Mouse (Mus musculus) retina, adult 2 months (tissue): Measurements from ENCODE around the gene Impg2.

Experiments
- DNase-seq: peaks from one replicate; pipeline ENCODE4 v3.0.0-alpha.2; 2012; ENCODE audit warnings: low read depth, low spot score

The Impg2 gene

DNA sequence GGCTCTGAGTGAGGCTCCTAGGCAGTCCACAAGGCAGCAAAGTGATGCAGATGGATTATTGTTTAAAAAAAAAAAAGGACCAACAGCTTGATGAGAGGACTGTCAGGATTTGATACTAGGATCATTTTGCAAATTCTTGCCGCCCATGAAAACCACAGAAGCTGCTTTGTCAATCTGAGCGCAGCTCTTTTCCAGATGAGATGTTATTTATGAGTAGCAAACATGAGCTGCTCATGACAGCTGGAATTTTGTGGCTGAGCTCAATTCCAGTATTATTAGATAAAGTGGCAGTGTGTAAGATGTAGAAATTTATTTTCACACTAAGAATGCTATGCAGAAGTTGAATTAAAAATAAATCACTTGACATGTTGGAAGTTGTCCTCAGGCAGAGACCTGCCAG is 94.7 kb downstream of the Impg2 start:
- DNase-seq, result no peak

DNA sequence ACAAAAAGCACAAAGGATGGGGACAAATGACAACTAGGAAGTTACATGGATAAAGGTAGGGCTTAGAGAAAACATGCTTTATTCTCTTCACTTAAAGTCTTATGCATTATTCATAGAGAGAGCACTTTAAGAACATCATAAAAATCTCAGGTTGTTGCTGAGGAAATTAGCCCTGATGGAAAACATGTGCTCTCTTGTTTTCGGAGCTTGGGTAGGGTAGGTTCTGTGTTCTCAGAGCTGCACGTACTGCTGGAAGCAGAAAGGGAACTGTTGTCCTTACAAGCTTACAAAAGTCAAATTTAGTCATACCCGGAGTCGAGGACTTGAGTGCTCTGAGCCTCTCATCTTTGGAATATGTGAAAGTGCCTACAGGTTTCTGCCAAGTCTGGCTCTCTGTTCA is 98.9 kb downstream of the Impg2 start:
- no peak for DNase-seq

DNA sequence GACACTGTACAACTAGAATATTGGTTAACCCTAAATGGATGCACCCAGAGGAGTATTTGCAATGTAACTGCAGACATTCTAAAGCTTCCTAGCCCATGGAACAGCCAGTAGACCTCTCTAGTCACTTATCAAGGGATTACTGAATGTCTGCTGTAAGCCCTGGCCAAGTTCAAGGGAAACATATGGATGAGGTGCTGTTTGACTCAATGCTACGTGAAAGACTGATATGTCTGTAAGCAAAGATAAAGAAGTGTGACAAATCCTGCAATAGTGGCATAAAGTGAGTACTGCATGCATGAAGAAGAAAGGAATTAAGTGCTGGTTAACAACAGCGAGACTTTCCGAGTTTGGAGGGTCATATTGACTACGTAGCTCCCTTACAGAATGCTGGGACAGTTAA is 100.1 kb downstream of the Impg2 start:
- DNase-seq, result no peak

GRCm38 (mm10) chr16:56307575-56307974 is 103.5 kb downstream of the Impg2 start:
- DNase-seq, result no peak

DNA sequence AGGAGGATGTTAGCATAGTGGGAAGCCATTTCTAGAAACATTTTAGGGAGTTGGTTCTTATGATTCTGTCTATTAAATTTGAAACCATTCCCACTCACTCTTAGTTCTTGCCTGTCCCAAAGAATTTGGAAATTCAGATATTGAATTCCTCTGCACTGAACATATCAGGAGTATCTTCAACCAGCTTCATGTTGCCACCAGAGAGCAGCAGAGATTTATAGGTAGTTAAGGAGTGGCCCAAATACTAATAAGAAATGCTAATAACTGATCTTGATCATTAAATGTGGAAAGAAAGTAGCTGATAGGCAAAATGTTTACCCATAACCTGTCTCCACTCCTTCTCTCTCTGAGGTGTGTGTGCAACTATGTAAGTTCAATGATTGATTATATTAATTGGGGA is 107.2 kb downstream of the Impg2 start:
- no peak for DNase-seq
